Mouse (Mus musculus) midbrain, embryonic 14.5 days (tissue): Measurements from ENCODE around the gene R3hdm2. TPM values are rescaled to one million over a fixed set of nuclear protein-coding genes. Genes with fewer than 3 reads are reported as not detected.

Experiments used
- ATAC-seq: fragments of 200-750 bp; cut with Nextera tagmentation; 2 replicates; pipeline ENCODE4 v1.8.0; 2017; ENCODE audit warnings: moderate number of reproducible peaks, moderate library complexity; ENCODE audit not compliant: low FRiP score, low TSS enrichment
- DNase-seq: peaks from one replicate; pipeline ENCODE4 v3.0.0-alpha.2; 2015
- H3K27ac ChIP-seq: fragments of 300-500 bp; sonication (generic); replicated peaks from 2 replicates; pipeline ENCODE4 v1.5.1; 2014; ENCODE audit warnings: mild to moderate bottlenecking, low read depth, low read length, moderate library complexity
- H3K27me3 ChIP-seq: fragments of 300-500 bp; sonication (generic); 2 replicates; pipeline ENCODE4 v1.6.1; 2014; ENCODE audit warnings: low read length, control low read depth, mixed read lengths; ENCODE audit not compliant: control insufficient read depth, insufficient read depth
- H3K36me3 ChIP-seq: fragments of 300-500 bp; sonication (generic); 2 replicates; pipeline ENCODE4 v1.6.1; 2014; ENCODE audit warnings: low read length, control low read depth; ENCODE audit not compliant: control insufficient read depth, insufficient read depth
- H3K4me1 ChIP-seq: fragments of 300-500 bp; sonication (generic); 2 replicates; pipeline ENCODE4 v1.6.1; 2014; ENCODE audit warnings: mild to moderate bottlenecking, antibody characterized with exemption, low read length, control low read depth; ENCODE audit not compliant: control insufficient read depth, insufficient read depth
- H3K4me2 ChIP-seq: fragments of 300-500 bp; sonication (generic); 2 replicates; pipeline ENCODE4 v1.6.1; 2014; ENCODE audit warnings: mild to moderate bottlenecking, low read length, moderate library complexity
- H3K4me3 ChIP-seq: fragments of 300-500 bp; sonication (generic); replicated peaks from 2 replicates; pipeline ENCODE4 v1.5.1; 2014; ENCODE audit warnings: low read depth, low read length
- H3K9ac ChIP-seq: fragments of 300-500 bp; sonication (generic); replicated peaks from 2 replicates; pipeline ENCODE4 v1.6.1; 2014; ENCODE audit warnings: mild to moderate bottlenecking, low read length, moderate library complexity
- H3K9me3 ChIP-seq: fragments of 300-500 bp; sonication (generic); 2 replicates; pipeline ENCODE4 v1.6.1; 2016; ENCODE audit warnings: low read length, control low read depth, mixed read lengths; ENCODE audit not compliant: control insufficient read depth
- WGBS: fragments of 180-500 bp; shearing (Covaris S2); extraction: QIAGEN DNeasy Blood & Tissue Kit; methylation state at CpG from one replicate; pipeline ENCODE4 v1.1.7; 2014; 5-methylcytosine and 5-hydroxymethylcytosine counted together
- polyA plus RNA-seq: library from polyadenylated mRNA; unstranded; fragments of >200 nt; fragmentation: Nextera tagmentation; extraction: Ambion mirVana; gene quantifications from 2 replicates; pipeline ENCODE4 v1.2.1, GENCODE M21; 2014

The R3hdm2 gene
- polyA plus RNA-seq, 1 experiment from 2014 or later: 34.0 TPM

GRCm38 (mm10) chr10:127488856-127489255, 108.7 kb downstream of the R3hdm2 start:
- 87% methylated on average over 7 of the region's 7 CpGs for WGBS
- no peak for DNase-seq
- H3K4me1 ChIP-seq: no peaks in the 10 kb centered on the region
- no peak overlapping the region for H3K9ac ChIP-seq
- no peak overlapping the region for H3K4me3 ChIP-seq
- H3K27me3 ChIP-seq: no peaks in the 10 kb centered on the region
- H3K36me3 ChIP-seq: peaks cover 73% of the 10 kb centered on the region
- no peaks in the 10 kb centered on the region for H3K9me3 ChIP-seq
- H3K4me2 ChIP-seq: no peak overlapping the region
- no peak for ATAC-seq
- no peak overlapping the region for H3K27ac ChIP-seq

GRCm38 (mm10) chr10:127490160-127491127, 110.3 kb downstream of the R3hdm2 start:
- Histone ChIP-seq H3K4me2 (no peak overlapping the region), H3K27ac (peak overlapping the region; percentile 74), H3K27me3 (no peaks in the 10 kb centered on the region), H3K4me1 (no peaks in the 10 kb centered on the region), H3K9ac (no peak overlapping the region), H3K4me3 (no peak overlapping the region), H3K9me3 (no peaks in the 10 kb centered on the region), H3K36me3 (peaks cover 73% of the 10 kb centered on the region)
- DNase-seq (peak; percentile 23), ATAC-seq (no peak)
- 75% methylated on average over 18 of the region's 18 CpGs for WGBS

- no peak overlapping the region for H3K9ac ChIP-seq
- no peak overlapping the region for H3K4me3 ChIP-seq
- no peak for DNase-seq
- peak overlapping the region; percentile 74 for H3K27ac ChIP-seq
- H3K4me2 ChIP-seq: no peak overlapping the region
- no peaks in the 10 kb centered on the region for H3K27me3 ChIP-seq
- no peak for ATAC-seq
- H3K36me3 ChIP-seq: peaks cover 76% of the 10 kb centered on the region
- H3K9me3 ChIP-seq: no peaks in the 10 kb centered on the region
- H3K4me1 ChIP-seq: no peaks in the 10 kb centered on the region
- 51% methylated on average over 8 of the region's 8 CpGs for WGBS
These were observed 111.0 kb downstream of the R3hdm2 start for GRCm38 (mm10) chr10:127491128-127491512.

- no peak overlapping the region for H3K9ac ChIP-seq
- no peaks in the 10 kb centered on the region for H3K4me1 ChIP-seq
- ATAC-seq (no peak), DNase-seq (no peak)
- no peak overlapping the region for H3K4me3 ChIP-seq
- H3K27me3 ChIP-seq: no peaks in the 10 kb centered on the region
- 92% methylated on average over 3 of the region's 3 CpGs for WGBS
- no peak overlapping the region for H3K4me2 ChIP-seq
- no peaks in the 10 kb centered on the region for H3K9me3 ChIP-seq
- H3K27ac ChIP-seq: no peak overlapping the region
- H3K36me3 ChIP-seq: peaks cover 83% of the 10 kb centered on the region
These were observed 112.0 kb downstream of the R3hdm2 start for GRCm38 (mm10) chr10:127492118-127492517.

GRCm38 (mm10) chr10:127496156-127496555, 116.0 kb downstream of the R3hdm2 start:
- WGBS: 95% methylated on average over 3 of the region's 3 CpGs
- Histone ChIP-seq H3K4me3 (no peak overlapping the region), H3K27ac (no peak overlapping the region), H3K4me2 (no peak overlapping the region), H3K27me3 (no peaks in the 10 kb centered on the region), H3K9me3 (no peaks in the 10 kb centered on the region), H3K4me1 (no peaks in the 10 kb centered on the region), H3K9ac (no peak overlapping the region), H3K36me3 (peaks cover 89% of the 10 kb centered on the region)
- DNase-seq: no peak
- ATAC-seq: no peak

- Histone ChIP-seq H3K9me3 (no peaks in the 10 kb centered on the region), H3K36me3 (peaks cover 60% of the 10 kb centered on the region), H3K4me3 (no peak overlapping the region), H3K27me3 (no peaks in the 10 kb centered on the region), H3K4me2 (no peak overlapping the region), H3K4me1 (no peaks in the 10 kb centered on the region), H3K9ac (no peak overlapping the region), H3K27ac (no peak overlapping the region)
- no peak for ATAC-seq
- DNase-seq: no peak
- WGBS: 87% methylated on average over 5 of the region's 5 CpGs
These were observed 119.4 kb downstream of the R3hdm2 start for GRCm38 (mm10) chr10:127499516-127499915.

GRCm38 (mm10) chr10:127500042-127500441, 119.9 kb downstream of the R3hdm2 start:
- Histone ChIP-seq H3K9ac (no peak overlapping the region), H3K27me3 (no peaks in the 10 kb centered on the region), H3K4me3 (no peak overlapping the region), H3K27ac (no peak overlapping the region), H3K4me1 (no peaks in the 10 kb centered on the region), H3K9me3 (no peaks in the 10 kb centered on the region), H3K36me3 (peaks cover 55% of the 10 kb centered on the region), H3K4me2 (no peak overlapping the region)
- DNase-seq: no peak
- WGBS: 93% methylated on average over 4 of the region's 4 CpGs
- no peak for ATAC-seq

- Histone ChIP-seq H3K36me3 (peaks cover 44% of the 10 kb centered on the region), H3K4me1 (no peaks in the 10 kb centered on the region), H3K9me3 (no peaks in the 10 kb centered on the region), H3K27me3 (no peaks in the 10 kb centered on the region), H3K27ac (no peak within 1 kb of the TSS), H3K9ac (no peak within 1 kb of the TSS), H3K4me2 (no peak within 1 kb of the TSS), H3K4me3 (no peak within 1 kb of the TSS)
- ATAC-seq: no peak
- 77% methylated on average over 13 of the region's 13 CpGs for WGBS
- DNase-seq: no peak
These were observed 121.1 kb downstream of the R3hdm2 start, which contains the start of gene Stac3 for GRCm38 (mm10) chr10:127500894-127501893. TSS of gene Stac3 (plus strand) at chr10:127501686.
